Mouse (Mus musculus) CH12.LX (cell line): ENCODE data around the gene Borcs7. TPM values are rescaled to one million over a fixed set of nuclear protein-coding genes. Genes with fewer than 3 reads are reported as not detected.

Source experiments
- DNase-seq: peaks from one replicate; pipeline ENCODE4 v3.0.0-alpha.2; 2013; ENCODE audit errors: extremely low read depth
- H3K27ac ChIP-seq: 2 replicates; pipeline ENCODE4 v1.5.1; 2012; ENCODE audit warnings: low read depth, mild to moderate bottlenecking, control low read depth, moderate library complexity; ENCODE audit not compliant: insufficient read depth
- H3K27me3 ChIP-seq: replicated peaks from 2 replicates; pipeline ENCODE3; 2012; ENCODE audit warnings: inconsistent platforms
- H3K36me3 ChIP-seq, 2 experiments: replicated peaks in 1 of 2; 2 replicates each; pipeline versions ENCODE3 to v1.6.1; 2012; ENCODE audit warnings: inconsistent platforms in 1 of 2, low read length in 1 of 2, mild to moderate bottlenecking in 1 of 2, mixed read lengths in 1 of 2, moderate library complexity in 1 of 2; ENCODE audit not compliant: control insufficient read depth in 1 of 2, insufficient read depth in 1 of 2
- H3K4me1 ChIP-seq, 2 experiments: 2 replicates each; pipeline ENCODE4 v1.6.1; 2012; ENCODE audit warnings: inconsistent platforms in 1 of 2, moderate library complexity in 1 of 2; ENCODE audit not compliant: insufficient read depth in 2 of 2, control insufficient read depth in 1 of 2
- H3K4me2 ChIP-seq: 2 replicates; pipeline ENCODE4 v1.6.1; 2012; ENCODE audit warnings: low read depth, mild to moderate bottlenecking, control low read depth; ENCODE audit not compliant: poor library complexity, insufficient read depth, severe bottlenecking
- H3K4me3 ChIP-seq, 3 experiments: fragments of 150-350 bp in 1 of 3; sonication (generic) in 1 of 3; replicated peaks in 1 of 3; 2 replicates each; pipeline versions ENCODE3 to v1.5.1; 2011 to 2012; ENCODE audit warnings: low read depth in 2 of 3, low read length in 2 of 3, mild to moderate bottlenecking in 2 of 3, moderate library complexity in 2 of 3, control low read depth in 1 of 3, improper control_type of control experiment in 1 of 3, inconsistent platforms in 1 of 3, mixed read lengths in 1 of 3; ENCODE audit not compliant: poor library complexity in 1 of 3
- H3K79me2 ChIP-seq: replicated peaks from 2 replicates; pipeline ENCODE4 v1.6.1; 2012; ENCODE audit warnings: mild to moderate bottlenecking, moderate library complexity; ENCODE audit not compliant: control insufficient read depth, poor library complexity, insufficient read depth, severe bottlenecking; ENCODE audit errors: extremely low read depth
- H3K9ac ChIP-seq: 2 replicates; pipeline ENCODE4 v1.6.1; 2012; ENCODE audit warnings: low read depth, mild to moderate bottlenecking, control low read depth, moderate library complexity; ENCODE audit not compliant: insufficient read depth
- H3K9me3 ChIP-seq: replicated peaks from 2 replicates; pipeline ENCODE3; 2012; ENCODE audit warnings: low read length, inconsistent platforms, mixed read lengths
- BHLHE40 ChIP-seq: IDR thresholded peaks from 2 replicates; pipeline ENCODE4 v1.6.1; 2011; ENCODE audit warnings: mild to moderate bottlenecking, low read depth, low read length, improper control_type of control experiment
- E2F4 ChIP-seq: IDR thresholded peaks from 2 replicates; pipeline ENCODE4 v1.6.1; 2011; ENCODE audit warnings: low read depth, low read length, improper control_type of control experiment; ENCODE audit not compliant: insufficient replicate concordance
- ELF1 ChIP-seq: IDR thresholded peaks from 2 replicates; pipeline ENCODE4 v1.6.1; 2014; ENCODE audit warnings: low read depth, mild to moderate bottlenecking, inconsistent platforms, low read length, improper control_type of control experiment
- JUND ChIP-seq: conservative IDR thresholded peaks from 2 replicates; pipeline ENCODE4 v1.6.1; 2011; ENCODE audit warnings: low read depth, low read length, improper control_type of control experiment
- MAX ChIP-seq: IDR thresholded peaks from 2 replicates; pipeline ENCODE4 v1.6.1; 2011; ENCODE audit warnings: low read length, improper control_type of control experiment
- MAZ ChIP-seq: IDR thresholded peaks from 2 replicates; pipeline ENCODE4 v1.6.1; 2012; ENCODE audit warnings: low read depth, mild to moderate bottlenecking, inconsistent platforms, low read length, improper control_type of control experiment, moderate library complexity
- MYC ChIP-seq: IDR thresholded peaks from 2 replicates; pipeline ENCODE4 v1.6.1; 2011; ENCODE audit warnings: low read depth, mild to moderate bottlenecking, improper control_type of control experiment, low read length
- NELFE ChIP-seq: IDR thresholded peaks from 2 replicates; pipeline ENCODE4 v1.6.1; 2011; ENCODE audit warnings: low read depth, low read length, improper control_type of control experiment
- PAX5 ChIP-seq: IDR thresholded peaks from 2 replicates; pipeline ENCODE4 v1.6.1; 2012; ENCODE audit warnings: low read length, inconsistent platforms, mixed read lengths
- RCOR1 ChIP-seq: conservative IDR thresholded peaks from 2 replicates; pipeline ENCODE4 v1.6.1; 2012; ENCODE audit warnings: low read depth, mild to moderate bottlenecking, inconsistent platforms, low read length, improper control_type of control experiment
- SIN3A ChIP-seq: IDR thresholded peaks from 2 replicates; pipeline ENCODE4 v1.6.1; 2012; ENCODE audit warnings: low read length, improper control_type of control experiment, inconsistent platforms
- SMC3 ChIP-seq: IDR thresholded peaks from 2 replicates; pipeline ENCODE4 v1.6.1; 2011; ENCODE audit warnings: low read depth, low read length, improper control_type of control experiment
- USF1 ChIP-seq: IDR thresholded peaks from 2 replicates; pipeline ENCODE4 v1.6.1; 2014; ENCODE audit warnings: low read depth, mild to moderate bottlenecking, inconsistent platforms, low read length, improper control_type of control experiment
- ZC3H11A ChIP-seq: IDR thresholded peaks from 2 replicates; pipeline ENCODE4 v1.6.1; 2012; ENCODE audit warnings: low read depth, mild to moderate bottlenecking, inconsistent platforms, low read length, improper control_type of control experiment
- ZNF384 ChIP-seq: IDR thresholded peaks from 2 replicates; pipeline ENCODE4 v1.6.1; 2012; ENCODE audit warnings: low read depth, low read length, improper control_type of control experiment, inconsistent platforms
- dilution Hi-C: fragments of 300-500 bp; cut with MboI; formaldehyde crosslinking; loops from 2 replicates; pipeline ENCODE4 v1.14.3; 2020; ENCODE audit warnings: low sequenced_read_pairs; ENCODE audit not compliant: extremely low pct_unique_long_range_greater_than_20kb, extremely low pct_ligation_motif_present
- in situ Hi-C: fragments of 300-500 bp; cut with MboI; formaldehyde crosslinking; loops from 3 replicates; pipeline ENCODE4 v1.14.3; 2019; ENCODE audit warnings: low sequenced_read_pairs, low pct_ligation_motif_present, low pct_unique_long_range_greater_than_20kb, mixed read lengths
- polyA plus RNA-seq: library from polyadenylated mRNA; unstranded; fragments of >175 nt; gene quantifications from 2 replicates; pipeline ENCODE4 v1.2.1, GENCODE M21; 2012; ENCODE audit warnings: low read depth; ENCODE audit not compliant: insufficient read length
- total RNA-seq, 2 experiments: library from RNA; depleted of rRNA; stranded (reverse); fragments of 300-350 nt in 1 of 2; fragments of >200 nt in 1 of 2; gene quantifications; 2 replicates each; pipeline ENCODE4 v1.2.3; 2012 to 2014

Borcs7 gene
- total and polyA plus RNA-seq, 3 experiments, result 6.6 to 14.5 (median 7.6) TPM

DNA sequence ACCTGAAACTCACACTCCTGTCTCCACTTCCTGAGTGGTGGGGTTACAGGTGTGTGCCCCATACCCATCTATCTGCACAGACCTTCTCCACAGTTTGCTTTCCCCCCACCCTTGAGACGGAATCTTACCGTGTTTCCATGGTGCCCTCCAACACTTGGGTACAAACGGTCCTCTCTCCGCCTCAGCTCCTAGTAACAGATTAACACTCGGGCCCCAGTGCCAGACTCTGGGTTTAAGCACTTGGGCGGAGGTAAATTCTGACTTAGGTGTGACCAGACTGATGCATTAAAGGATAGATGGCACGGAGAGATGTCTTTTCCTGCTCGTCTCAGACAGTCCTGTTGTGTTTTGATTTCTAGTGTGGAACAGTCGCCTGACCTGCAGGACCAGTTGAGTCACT is 11.4 kb downstream of the Borcs7 start:
- Histone ChIP-seq H3K4me3 (no peak overlapping the region), H3K27me3 (no peaks in the 10 kb centered on the region), H3K9ac (no peak overlapping the region), H3K36me3 (peaks cover 5 to 30% of the 10 kb centered on the region in 2 experiments)
- TF ChIP-seq MYC (no peak), RCOR1 (no peak), ELF1 (no peak), E2F4 (no peak), MAX (no peak), SMC3 (no peak), ZC3H11A (no peak)
- TF ChIP-seq, all 38 proteins: peak for 0
- peaks cover 24 to 31% of the 10 kb centered on the region in 2 experiments for H3K4me1 ChIP-seq
- dilution Hi-C loops (no loop called here), in situ Hi-C loops (no loop called here)
- H3K27ac ChIP-seq, result no peak overlapping the region
- no peak for DNase-seq
- peaks cover 4% of the 10 kb centered on the region for H3K9me3 ChIP-seq
- no peak overlapping the region for H3K4me2 ChIP-seq
- H3K79me2 ChIP-seq, result no peaks in the 10 kb centered on the region

DNA sequence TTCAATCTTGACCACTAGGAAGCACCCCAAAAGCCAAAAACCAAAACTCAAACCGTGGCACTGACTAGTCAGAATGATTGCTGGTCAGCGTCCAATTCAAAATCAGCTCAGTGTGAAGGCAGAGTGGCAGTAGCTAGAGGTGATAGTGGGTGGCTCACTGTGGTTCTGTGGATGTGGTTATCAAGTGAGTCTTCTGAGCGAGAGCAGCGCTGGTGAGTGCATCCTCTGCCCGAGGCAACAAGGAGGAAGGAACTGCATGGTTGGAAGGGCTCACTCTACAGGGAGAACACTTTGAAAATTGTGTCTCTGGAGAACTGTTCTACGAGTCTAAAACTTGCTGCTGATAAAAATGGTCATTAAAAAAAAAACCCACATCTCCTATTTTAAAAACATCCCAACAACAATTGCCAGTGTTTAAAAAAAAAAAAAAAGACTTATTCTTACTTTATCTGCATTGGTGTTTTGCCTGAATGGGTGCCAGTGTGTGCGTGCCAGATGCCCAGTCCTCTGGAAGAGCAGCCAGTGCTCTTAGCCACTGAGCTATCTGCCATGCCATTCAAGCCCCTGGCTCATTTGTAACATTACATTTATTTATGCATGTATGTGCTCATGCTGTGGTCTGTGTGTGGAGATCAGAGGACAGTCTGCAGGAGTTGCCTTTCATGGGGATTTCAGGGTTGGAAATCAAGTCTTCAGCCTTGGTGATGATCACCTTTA is 16.2 kb downstream of the Borcs7 start:
- Histone ChIP-seq H3K4me3 (no peak overlapping the region), H3K4me1 (peaks cover 14 to 35% of the 10 kb centered on the region in 2 experiments), H3K9me3 (no peaks in the 10 kb centered on the region), H3K27ac (no peak overlapping the region), H3K27me3 (no peaks in the 10 kb centered on the region), H3K79me2 (no peaks in the 10 kb centered on the region), H3K4me2 (no peak overlapping the region), H3K9ac (no peak overlapping the region), H3K36me3 (peaks cover 5 to 35% of the 10 kb centered on the region in 2 experiments)
- dilution Hi-C loops (no loop called here), in situ Hi-C loops (no loop called here)
- TF ChIP-seq BHLHE40, result no peak
- no peak for TF ChIP-seq ZNF384
- no peak for TF ChIP-seq NELFE
- TF ChIP-seq PAX5, result no peak
- no peak for TF ChIP-seq SMC3
- no peak for TF ChIP-seq USF1
- TF ChIP-seq JUND, result no peak
- no peak for TF ChIP-seq ZC3H11A
- no peak for TF ChIP-seq MAZ
- no peak for TF ChIP-seq SIN3A
- DNase-seq, result no peak
